Mouse (Mus musculus): ENCODE measurements at regions not wholly inside any gene's neighbourhood (a gene's known extent, or its start where the extent isn't known, plus 50 kb on each side); places are given as distances from the start of the nearest gene placed in this dataset.
A peak's percentile ranks its signal among the peaks of the same experiment; 100 is the strongest.

DNA sequence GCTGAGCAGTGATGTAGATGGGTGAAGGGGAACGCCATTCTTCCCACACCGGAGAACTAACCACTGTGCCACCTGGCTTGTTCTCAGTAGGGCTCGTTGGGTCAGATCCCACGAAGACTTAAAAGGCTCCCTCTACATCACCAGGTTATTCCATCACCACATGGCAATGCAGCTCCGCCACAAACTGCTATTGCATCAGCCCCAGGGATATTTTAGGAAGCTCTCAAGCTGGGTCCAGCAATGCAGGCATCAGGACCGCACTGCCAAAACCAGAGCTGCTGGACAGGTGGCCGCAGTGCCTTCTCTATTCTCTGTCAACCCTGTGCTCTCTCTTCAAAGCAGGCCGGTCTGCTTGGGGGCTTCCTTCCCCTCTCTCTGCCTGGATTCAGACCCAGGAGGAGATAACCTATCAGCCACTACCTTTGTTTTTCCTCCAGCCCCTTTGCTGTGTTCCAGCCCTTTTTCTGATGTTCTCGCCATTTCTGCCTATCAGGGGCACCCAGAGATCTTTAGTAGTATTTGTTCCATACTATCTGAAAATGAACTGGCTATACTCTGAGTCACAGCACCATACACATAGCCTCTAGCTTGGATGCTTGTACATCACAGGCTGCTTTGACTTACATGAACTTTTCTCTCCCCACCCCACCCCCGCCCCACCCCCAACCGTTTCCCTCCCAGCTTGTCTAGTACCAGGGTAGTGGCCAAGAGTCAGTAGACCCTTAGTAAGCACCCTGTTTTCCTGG lies 87.8 kb upstream of the Ssbp2 start:
- Histone ChIP-seq H3K4me1 (ENCODE audit: control insufficient read depth in 1 of 2, insufficient read depth in 2 of 2) (peaks cover 6 to 21% of the 10 kb centered on the region in 2 experiments), H3K36me3 (replicated peaks in 1 of 2; ENCODE audit: control insufficient read depth in 1 of 2, insufficient read depth in 1 of 2, low read length in 1 of 2) (no peaks in the 10 kb centered on the region), H3K79me2 (replicated peaks; ENCODE audit: control insufficient read depth, extremely low read depth, insufficient read depth, poor library complexity, severe bottlenecking) (no peaks in the 10 kb centered on the region), H3K9me3 (replicated peaks; ENCODE audit: low read length) (no peaks in the 10 kb centered on the region), H3K27ac (ENCODE audit: insufficient read depth, low read depth) (no peak overlapping the region; the same call in 1 of the 2 replicates), H3K27me3 (replicated peaks) (no peaks in the 10 kb centered on the region), H3K9ac (ENCODE audit: insufficient read depth, low read depth) (no peak overlapping the region), H3K4me3 (replicated peaks in 1 of 3; ENCODE audit: low read depth in 2 of 3, low read length in 2 of 3, poor library complexity in 1 of 3) (no peak overlapping the region), H3K4me2 (ENCODE audit: insufficient read depth, low read depth, poor library complexity, severe bottlenecking) (0 out of 2 replicates have a peak overlapping the region, but pooled peaks have one; percentile 91)
- dilution Hi-C loops (cut with MboI; ENCODE audit: extremely low pct_ligation_motif_present, extremely low pct_unique_long_range_greater_than_20kb, low sequenced_read_pairs): no loop called here
- no peak for DNase-seq (ENCODE audit: extremely low read depth)
- in situ Hi-C loops (cut with MboI; ENCODE audit: low pct_ligation_motif_present, low pct_unique_long_range_greater_than_20kb, low sequenced_read_pairs): loop anchor here (10.0 kb wide), 1 partner anchor 148 kb away; the partner anchor contains the start of gene Atg10
- TF ChIP-seq KAT2A (IDR thresholded peaks at IDR 0.05; ENCODE audit: insufficient replicate concordance, low read length) (no peak), SMC3 (IDR thresholded peaks at IDR 0.05; ENCODE audit: low read depth, low read length) (no peak), SIN3A (IDR thresholded peaks at IDR 0.05; ENCODE audit: low read length) (no peak), JUND (conservative IDR thresholded peaks at IDR 0.05; ENCODE audit: low read depth, low read length) (no peak), RAD21 (IDR thresholded peaks at IDR 0.05; ENCODE audit: low read depth, low read length) (no peak), NELFE (IDR thresholded peaks at IDR 0.05; ENCODE audit: low read depth, low read length) (no peak), MAFK (IDR thresholded peaks at IDR 0.05; ENCODE audit: insufficient replicate concordance, low read length) (no peak), CTCF (conservative IDR thresholded peaks at IDR 0.05 in 1 of 2, IDR thresholded peaks at IDR 0.05 in 1 of 2; ENCODE audit: low read depth in 2 of 2, low read length in 2 of 2) (no peak), MYC (IDR thresholded peaks at IDR 0.05; ENCODE audit: low read depth, low read length) (no peak)

DNA sequence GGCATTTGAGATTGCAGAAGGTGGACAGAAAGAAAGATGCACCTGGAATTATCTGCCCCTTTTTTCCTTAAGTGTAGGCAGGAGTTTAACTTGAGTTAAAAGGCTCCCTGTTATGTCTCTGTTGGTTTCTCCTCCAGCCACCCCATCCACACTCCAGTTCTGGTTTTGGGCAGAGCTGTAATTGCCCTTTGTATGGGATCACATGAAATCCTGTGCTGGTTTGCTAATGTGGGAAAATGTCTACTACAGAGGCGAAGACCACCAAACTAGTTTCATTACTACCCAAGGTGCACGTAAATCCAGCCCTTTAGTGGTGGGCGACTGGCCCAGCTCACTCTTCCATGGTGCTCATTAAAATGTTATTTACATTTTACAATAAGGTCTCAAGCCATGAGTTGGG lies 85.9 kb upstream of the Ssbp2 start:
- Histone ChIP-seq H3K36me3 (replicated peaks in 1 of 2; ENCODE audit: control insufficient read depth in 1 of 2, insufficient read depth in 1 of 2, low read length in 1 of 2) (no peaks in the 10 kb centered on the region), H3K27ac (ENCODE audit: insufficient read depth, low read depth) (no peak overlapping the region), H3K4me3 (replicated peaks in 1 of 3; ENCODE audit: low read depth in 2 of 3, low read length in 2 of 3, poor library complexity in 1 of 3) (no peak overlapping the region), H3K4me2 (ENCODE audit: insufficient read depth, low read depth, poor library complexity, severe bottlenecking) (no peak overlapping the region), H3K9ac (ENCODE audit: insufficient read depth, low read depth) (no peak overlapping the region), H3K27me3 (replicated peaks) (no peaks in the 10 kb centered on the region), H3K79me2 (replicated peaks; ENCODE audit: control insufficient read depth, extremely low read depth, insufficient read depth, poor library complexity, severe bottlenecking) (no peaks in the 10 kb centered on the region), H3K9me3 (replicated peaks; ENCODE audit: low read length) (no peaks in the 10 kb centered on the region), H3K4me1 (ENCODE audit: control insufficient read depth in 1 of 2, insufficient read depth in 2 of 2) (peaks cover 6 to 21% of the 10 kb centered on the region in 2 experiments)
- DNase-seq (ENCODE audit: extremely low read depth): no peak
- no peak for TF ChIP-seq MAFK (IDR thresholded peaks at IDR 0.05; ENCODE audit: insufficient replicate concordance, low read length)
- TF ChIP-seq SIN3A (IDR thresholded peaks at IDR 0.05; ENCODE audit: low read length): no peak
- no peak for TF ChIP-seq KAT2A (IDR thresholded peaks at IDR 0.05; ENCODE audit: insufficient replicate concordance, low read length)
- no peak for TF ChIP-seq USF1 (IDR thresholded peaks at IDR 0.05; ENCODE audit: low read depth, low read length)
- TF ChIP-seq USF2 (conservative IDR thresholded peaks at IDR 0.05; ENCODE audit: low read depth, low read length): no peak
- no peak for TF ChIP-seq ZKSCAN1 (IDR thresholded peaks at IDR 0.05; ENCODE audit: borderline replicate concordance, low read depth, low read length)
- no peak for TF ChIP-seq ZNF384 (IDR thresholded peaks at IDR 0.05; ENCODE audit: low read depth, low read length)
- in situ Hi-C loops (cut with MboI; ENCODE audit: low pct_ligation_motif_present, low pct_unique_long_range_greater_than_20kb, low sequenced_read_pairs) (loop anchor here (10.0 kb wide), 1 partner anchor 149 kb away; the partner anchor contains the start of gene Atg10), dilution Hi-C loops (cut with MboI; ENCODE audit: extremely low pct_ligation_motif_present, extremely low pct_unique_long_range_greater_than_20kb, low sequenced_read_pairs) (no loop called here)
